Mouse (Mus musculus): ENCODE measurements around the gene H3f3a. TPM values are rescaled to one million over a fixed set of nuclear protein-coding genes. Genes with fewer than 3 reads are reported as not detected.

Gene H3f3a
- polyA plus RNA-seq, 1 experiment from 2014 or later = 1,306 TPM

GRCm38 (mm10) chr1:180775849-180776493, 37.8 kb downstream of the H3f3a start:
- Histone ChIP-seq H3K9me3 (ENCODE audit: low read length) (0 out of 2 replicates have a peak, but pooled peaks cover 2% of the 10 kb centered on the region), H3K9ac (replicated peaks) (no peak overlapping the region), H3K27ac (ENCODE audit: low read depth) (no peak overlapping the region), H3K27me3 (ENCODE audit: insufficient read depth, low read length) (no peaks in the 10 kb centered on the region), H3K4me2 (ENCODE audit: low read depth, low read length) (no peak overlapping the region), H3K4me1 (ENCODE audit: insufficient read depth) (peaks cover 22% of the 10 kb centered on the region), H3K4me3 (ENCODE audit: low read depth, low read length) (no peak overlapping the region), H3K36me3 (replicated peaks; ENCODE audit: insufficient read depth, low read length) (no peaks in the 10 kb centered on the region)
- DNase-seq (no peak), ATAC-seq (no peak)
- TF ChIP-seq CTCF (IDR thresholded peaks at IDR 0.05; ENCODE audit: low read depth) = no peak
- WGBS (ENCODE audit: insufficient replicate concordance) = 74% methylated on average over 6 of the region's 6 CpGs

- ATAC-seq (no peak), DNase-seq (no peak)
- H3K9ac ChIP-seq (replicated peaks) = no peak overlapping the region
- H3K27ac ChIP-seq (ENCODE audit: low read depth) = no peak overlapping the region
- WGBS (ENCODE audit: insufficient replicate concordance) = 75% methylated on average over 10 of the region's 10 CpGs
- no peak overlapping the region for H3K4me2 ChIP-seq (ENCODE audit: low read depth, low read length)
- H3K4me3 ChIP-seq (ENCODE audit: low read depth, low read length) = no peak overlapping the region
- no peaks in the 10 kb centered on the region for H3K36me3 ChIP-seq (replicated peaks; ENCODE audit: insufficient read depth, low read length)
- TF ChIP-seq CTCF (IDR thresholded peaks at IDR 0.05; ENCODE audit: low read depth) (no peak), EP300 (IDR thresholded peaks at IDR 0.05; ENCODE audit: low read depth) (no peak)
- H3K9me3 ChIP-seq (ENCODE audit: low read length) = 0 out of 2 replicates have a peak, but pooled peaks cover 2% of the 10 kb centered on the region
- peaks cover 19% of the 10 kb centered on the region for H3K4me1 ChIP-seq (ENCODE audit: insufficient read depth)
- no peaks in the 10 kb centered on the region for H3K27me3 ChIP-seq (ENCODE audit: insufficient read depth, low read length)
Measured at GRCm38 (mm10) chr1:180775317-180775716, 38.4 kb downstream of the H3f3a start.

- WGBS (ENCODE audit: insufficient replicate concordance) = 68% methylated on average over 3 of the region's 3 CpGs
- TF ChIP-seq CTCF (IDR thresholded peaks at IDR 0.05; ENCODE audit: low read depth) = peak; percentile 75
- no peak for TF ChIP-seq EP300 (IDR thresholded peaks at IDR 0.05; ENCODE audit: low read depth)
- peak; percentile 70 for DNase-seq
Measured at GRCm38 (mm10) chr1:180774664-180775063, 39.1 kb downstream of the H3f3a start.

GRCm38 (mm10) chr1:180772291-180772690, 41.5 kb downstream of the H3f3a start:
- no peaks in the 10 kb centered on the region for H3K36me3 ChIP-seq (replicated peaks; ENCODE audit: insufficient read depth, low read length)
- no peak for TF ChIP-seq CTCF (IDR thresholded peaks at IDR 0.05; ENCODE audit: low read depth)
- no peak for TF ChIP-seq EP300 (IDR thresholded peaks at IDR 0.05; ENCODE audit: low read depth)
- H3K9me3 ChIP-seq (ENCODE audit: low read length) = 0 out of 2 replicates have a peak, but pooled peaks cover 2% of the 10 kb centered on the region
- H3K27me3 ChIP-seq (ENCODE audit: insufficient read depth, low read length) = no peaks in the 10 kb centered on the region; the same call in 1 of the 2 replicates
- H3K4me1 ChIP-seq (ENCODE audit: insufficient read depth) = peaks cover 26% of the 10 kb centered on the region
- ATAC-seq = no peak
- no peak overlapping the region for H3K4me2 ChIP-seq (ENCODE audit: low read depth, low read length)
- no peak overlapping the region for H3K4me3 ChIP-seq (ENCODE audit: low read depth, low read length)
- DNase-seq = no peak
- WGBS (ENCODE audit: insufficient replicate concordance) = 80% methylated on average over 3 of the region's 3 CpGs
- H3K9ac ChIP-seq (replicated peaks) = no peak overlapping the region
- no peak overlapping the region for H3K27ac ChIP-seq (ENCODE audit: low read depth)

More at GRCm38 (mm10) chr1:180774664-180775063, 39.1 kb downstream of the H3f3a start:
- no peak overlapping the region for H3K27ac ChIP-seq (ENCODE audit: low read depth)
- H3K36me3 ChIP-seq (replicated peaks; ENCODE audit: insufficient read depth, low read length) = no peaks in the 10 kb centered on the region
- no peak for ATAC-seq
- H3K27me3 ChIP-seq (ENCODE audit: insufficient read depth, low read length) = no peaks in the 10 kb centered on the region; the same call in 1 of the 2 replicates
- no peak overlapping the region for H3K9ac ChIP-seq (replicated peaks)
- no peak overlapping the region for H3K4me2 ChIP-seq (ENCODE audit: low read depth, low read length)
- H3K4me3 ChIP-seq (ENCODE audit: low read depth, low read length) = no peak overlapping the region
- peaks cover 19% of the 10 kb centered on the region for H3K4me1 ChIP-seq (ENCODE audit: insufficient read depth)
- 0 out of 2 replicates have a peak, but pooled peaks cover 2% of the 10 kb centered on the region for H3K9me3 ChIP-seq (ENCODE audit: low read length)

- no peaks in the 10 kb centered on the region; the same call in 1 of the 2 replicates for H3K27me3 ChIP-seq (ENCODE audit: insufficient read depth, low read length)
- H3K9ac ChIP-seq (replicated peaks) = no peak overlapping the region
- peaks cover 27% of the 10 kb centered on the region for H3K4me1 ChIP-seq (ENCODE audit: insufficient read depth)
- DNase-seq (no peak), ATAC-seq (no peak)
- 0 out of 2 replicates have a peak overlapping the region, but pooled peaks have one; percentile 1 for H3K4me2 ChIP-seq (ENCODE audit: low read depth, low read length)
- 31% methylated on average over 4 of the region's 4 CpGs for WGBS (ENCODE audit: insufficient replicate concordance)
- peak overlapping the region; percentile 11; the same call in 1 of the 2 replicates for H3K27ac ChIP-seq (ENCODE audit: low read depth)
- 0 out of 2 replicates have a peak, but pooled peaks cover 2% of the 10 kb centered on the region for H3K9me3 ChIP-seq (ENCODE audit: low read length)
- H3K36me3 ChIP-seq (replicated peaks; ENCODE audit: insufficient read depth, low read length) = no peaks in the 10 kb centered on the region
- H3K4me3 ChIP-seq (ENCODE audit: low read depth, low read length) = no peak overlapping the region
- no peak for TF ChIP-seq EP300 (IDR thresholded peaks at IDR 0.05; ENCODE audit: low read depth)
- no peak for TF ChIP-seq CTCF (IDR thresholded peaks at IDR 0.05; ENCODE audit: low read depth)
Measured at GRCm38 (mm10) chr1:180771722-180772121, 42.0 kb downstream of the H3f3a start.

GRCm38 (mm10) chr1:180771306-180771705, 42.4 kb downstream of the H3f3a start:
- WGBS (ENCODE audit: insufficient replicate concordance) = 59% methylated on average over 5 of the region's 5 CpGs
- Histone ChIP-seq H3K4me1 (ENCODE audit: insufficient read depth) (peaks cover 24% of the 10 kb centered on the region), H3K27ac (ENCODE audit: low read depth) (peak overlapping the region; percentile 5; the same call in 1 of the 2 replicates), H3K9me3 (ENCODE audit: low read length) (0 out of 2 replicates have a peak, but pooled peaks cover 2% of the 10 kb centered on the region), H3K36me3 (replicated peaks; ENCODE audit: insufficient read depth, low read length) (no peaks in the 10 kb centered on the region), H3K4me2 (ENCODE audit: low read depth, low read length) (no peak overlapping the region; the same call in 1 of the 2 replicates), H3K27me3 (ENCODE audit: insufficient read depth, low read length) (no peaks in the 10 kb centered on the region; the same call in 1 of the 2 replicates), H3K4me3 (ENCODE audit: low read depth, low read length) (no peak overlapping the region), H3K9ac (replicated peaks) (no peak overlapping the region)
- ATAC-seq = no peak
- no peak for DNase-seq
- TF ChIP-seq CTCF (IDR thresholded peaks at IDR 0.05; ENCODE audit: low read depth) = no peak
- TF ChIP-seq EP300 (IDR thresholded peaks at IDR 0.05; ENCODE audit: low read depth) = no peak
